Mouse (Mus musculus): ENCODE data around the gene Hdgfl3.
"Not testable (repeated sequence)": the region's sequence is repeated elsewhere in the genome, so short reads cannot be mapped to it uniquely, and the experiment has no call there.

Gene Hdgfl3

DNA sequence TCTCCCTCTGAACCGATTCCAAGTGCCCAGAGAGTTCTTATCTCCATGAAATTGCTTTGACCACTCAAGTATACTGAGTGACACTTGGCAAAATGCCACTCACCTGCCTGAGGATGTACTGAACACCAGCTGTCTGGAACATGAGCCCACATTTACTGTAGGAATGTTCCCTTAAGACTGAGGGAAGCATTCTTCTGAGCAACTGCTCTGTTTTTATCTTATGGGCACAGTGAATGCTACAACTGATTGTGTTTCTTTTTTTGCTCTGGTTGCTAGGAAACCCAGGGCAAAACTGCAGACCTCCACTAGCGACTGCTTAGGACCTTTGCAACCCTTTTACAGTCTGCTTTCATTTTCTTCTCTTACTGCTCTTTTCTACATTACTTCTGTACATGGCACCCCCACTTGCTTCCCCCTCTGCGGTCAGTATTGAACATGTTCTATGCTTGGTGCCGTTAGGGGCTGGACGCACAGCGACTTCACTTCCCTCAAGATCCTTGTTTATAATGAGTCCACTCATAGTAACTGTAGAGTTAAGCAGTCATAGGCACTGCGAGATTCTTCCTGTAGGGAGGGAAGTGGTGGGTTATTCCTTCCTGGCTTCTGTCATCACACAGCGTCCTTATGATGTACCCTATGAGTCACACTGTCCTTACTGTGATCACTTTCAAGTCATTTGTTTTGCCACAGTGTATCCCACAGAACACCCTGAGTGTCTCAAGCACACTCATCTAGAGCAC is 79.5 kb downstream of the Hdgfl3 start:
- DNase-seq (ENCODE audit: low read depth): no peak

DNA sequence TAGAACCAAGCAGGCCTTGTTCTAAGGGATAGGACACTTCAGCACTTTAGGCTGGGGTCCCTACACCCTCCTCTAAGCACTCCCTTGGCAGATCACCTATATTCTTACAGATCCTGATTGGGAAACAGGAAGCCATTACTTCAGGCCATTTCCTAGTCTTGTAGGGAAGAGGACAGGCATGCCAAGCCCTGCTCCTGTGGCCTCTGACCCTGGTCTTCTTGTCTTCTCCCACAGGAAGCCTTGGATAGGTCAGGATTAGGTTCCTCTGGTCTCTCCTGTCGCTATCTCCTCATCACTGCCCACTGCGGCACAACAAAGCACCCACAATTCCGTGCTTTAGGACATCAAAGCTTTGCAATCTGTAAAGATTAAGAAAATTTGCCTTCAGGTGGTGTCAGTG is 82.6 kb downstream of the Hdgfl3 start:
- DNase-seq (ENCODE audit: low read depth): no peak

DNA sequence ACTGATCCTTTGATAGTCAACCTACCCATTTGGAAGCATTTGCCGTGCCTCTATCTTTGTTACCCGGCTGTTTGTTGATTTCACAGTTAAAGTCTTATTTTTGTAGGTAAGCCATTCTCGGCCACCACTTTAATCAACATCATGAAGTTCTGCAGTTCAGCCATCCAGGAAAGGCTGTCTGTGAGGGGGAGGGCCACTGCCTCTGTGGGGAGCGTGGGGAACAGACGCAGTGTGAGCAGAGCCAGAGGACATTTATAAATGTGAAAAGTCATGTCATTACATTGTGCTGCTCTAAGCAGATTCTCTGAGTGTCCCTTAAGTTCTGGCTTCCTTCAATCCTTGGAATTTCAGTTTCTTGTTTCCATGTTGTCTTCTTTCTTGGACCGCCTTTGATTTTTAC is 84.1 kb downstream of the Hdgfl3 start:
- no peak for DNase-seq (ENCODE audit: low read depth)

DNA sequence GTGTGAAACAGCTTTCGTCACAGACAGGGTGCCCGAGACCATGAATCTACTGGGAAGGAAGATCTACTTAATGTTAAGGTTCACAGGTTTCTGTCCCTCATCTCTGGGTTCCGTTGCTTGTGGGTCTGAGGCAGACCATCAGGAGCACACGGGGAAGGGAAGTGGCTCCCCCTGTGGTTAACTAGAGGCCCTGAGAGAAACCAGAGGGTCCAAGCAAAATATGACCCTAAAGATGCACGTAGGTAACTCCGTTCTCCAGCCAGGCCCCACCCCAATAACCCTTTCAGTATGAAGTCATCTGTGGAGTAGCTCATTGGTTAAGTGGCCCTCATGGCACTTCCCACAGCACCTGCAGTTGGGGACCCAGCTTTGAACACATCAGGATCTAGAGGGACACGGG is 84.6 kb downstream of the Hdgfl3 start:
- DNase-seq (ENCODE audit: low read depth): no peak

DNA sequence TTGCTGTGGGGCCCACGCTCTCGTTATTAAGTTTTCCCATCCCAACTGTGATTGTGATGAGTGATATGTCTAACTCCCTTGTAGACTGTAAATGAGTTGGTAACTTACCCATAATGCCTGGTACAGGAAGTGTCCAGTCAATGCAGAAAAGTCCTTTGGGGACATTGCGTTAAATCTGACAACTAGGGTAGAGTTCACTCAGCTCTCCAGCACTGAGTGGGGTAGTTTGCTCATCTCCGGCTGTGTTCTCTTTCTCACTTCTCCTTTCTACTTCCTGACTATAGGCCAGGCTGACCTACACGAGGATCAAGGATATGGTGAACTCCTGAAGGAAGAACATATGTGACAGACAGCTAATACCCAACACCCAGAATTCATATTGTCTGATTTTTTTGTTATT is 85.1 kb downstream of the Hdgfl3 start:
- DNase-seq (ENCODE audit: low read depth): no peak

DNA sequence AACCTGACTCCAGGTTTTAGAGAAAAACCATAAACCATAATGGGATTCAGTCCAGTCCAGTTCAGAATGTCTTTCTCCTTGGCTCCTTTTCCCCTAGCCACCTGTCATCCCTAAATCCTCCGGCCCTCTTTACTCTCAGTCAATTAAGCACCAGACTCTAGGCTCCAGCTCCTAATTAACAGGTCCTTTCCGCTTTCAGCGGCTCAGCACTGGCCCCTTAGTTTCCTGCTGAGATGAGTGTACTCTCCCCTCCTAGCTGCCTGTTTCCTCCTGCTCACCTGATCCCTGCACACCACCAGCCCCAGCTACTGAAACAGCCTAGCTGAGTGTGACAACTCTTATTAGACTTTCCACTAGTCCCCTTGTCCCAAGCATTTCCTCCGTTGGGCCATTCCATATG is 86.5 kb downstream of the Hdgfl3 start:
- DNase-seq (ENCODE audit: low read depth): no peak

DNA sequence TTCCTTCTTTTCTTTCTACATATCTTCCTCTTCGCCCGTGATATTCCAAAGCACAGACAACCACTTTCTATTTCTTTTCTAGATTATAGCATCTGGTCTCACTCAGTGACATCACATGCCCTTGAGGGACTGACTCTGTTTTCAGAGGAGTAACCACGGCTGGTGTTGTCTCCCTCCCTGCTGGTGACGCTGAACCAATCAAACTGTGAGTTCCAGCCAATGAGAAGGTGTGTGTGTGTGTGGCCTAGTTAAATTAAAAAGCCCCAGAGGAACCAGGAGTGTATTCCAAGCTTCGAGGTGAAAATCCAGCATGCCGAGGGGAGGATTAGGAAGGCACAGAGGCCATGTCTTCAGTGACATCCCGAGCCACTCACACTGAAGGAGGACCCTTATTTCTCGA is 87.3 kb downstream of the Hdgfl3 start:
- DNase-seq (ENCODE audit: low read depth): no peak

DNA sequence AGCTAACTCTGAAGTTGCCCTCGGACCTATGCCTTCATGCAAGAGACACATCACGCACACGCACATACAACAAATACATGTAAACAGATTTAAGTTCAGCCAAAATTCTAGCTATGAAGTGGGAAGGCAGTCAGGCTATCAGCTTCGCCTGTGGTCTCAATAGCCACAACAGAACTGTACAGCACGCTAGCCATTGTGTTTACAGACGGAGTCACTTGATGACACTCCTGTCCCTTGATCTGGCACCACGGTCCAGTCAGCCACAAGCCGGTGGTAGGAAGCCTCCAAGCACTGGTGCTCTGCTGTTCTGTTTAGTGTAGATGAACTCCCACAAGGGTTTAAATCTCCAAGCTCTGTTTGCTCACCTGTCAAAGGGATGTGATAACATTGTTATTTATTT is 88.3 kb downstream of the Hdgfl3 start:
- DNase-seq (ENCODE audit: low read depth): no peak

DNA sequence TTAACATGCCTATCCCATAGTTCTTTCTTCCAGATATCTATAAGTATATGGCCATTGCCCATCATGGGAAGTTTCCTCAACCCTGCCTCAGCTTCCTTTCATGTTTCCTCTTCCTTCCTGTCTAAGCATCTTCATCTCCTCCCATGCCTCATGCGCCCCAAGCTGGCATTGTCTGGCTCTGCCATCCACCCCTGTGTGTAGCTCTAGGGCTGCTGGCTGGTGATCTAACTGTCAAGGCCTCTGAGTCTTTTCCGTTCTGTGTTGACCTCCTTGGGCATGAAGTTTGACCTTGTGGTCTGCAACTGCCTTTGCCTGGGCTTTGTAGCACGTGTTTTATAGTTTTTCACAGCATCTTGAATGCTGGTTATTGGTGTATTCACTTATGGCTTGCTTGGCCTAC is 89.0 kb downstream of the Hdgfl3 start:
- DNase-seq (ENCODE audit: low read depth): no peak

DNA sequence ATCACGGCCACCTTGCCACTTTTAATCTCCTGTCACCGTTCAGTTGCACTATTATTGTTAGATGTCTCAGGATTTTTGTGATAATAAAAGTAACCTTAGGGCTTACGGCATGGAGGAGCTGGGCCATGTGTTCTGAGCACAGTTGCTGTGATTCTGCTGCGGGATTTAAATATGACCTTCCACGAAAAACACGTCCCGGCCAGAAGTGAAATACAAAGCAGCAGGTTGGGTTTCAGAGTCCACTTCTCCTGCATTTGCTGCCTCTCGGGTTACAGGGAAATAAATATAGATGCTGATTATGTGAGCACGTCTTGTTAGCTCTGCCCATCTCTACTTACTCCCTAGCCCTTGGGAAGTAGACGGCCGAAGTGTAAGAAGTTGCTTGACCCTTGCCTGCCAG is 89.5 kb downstream of the Hdgfl3 start:
- no peak for DNase-seq (ENCODE audit: low read depth)

DNA sequence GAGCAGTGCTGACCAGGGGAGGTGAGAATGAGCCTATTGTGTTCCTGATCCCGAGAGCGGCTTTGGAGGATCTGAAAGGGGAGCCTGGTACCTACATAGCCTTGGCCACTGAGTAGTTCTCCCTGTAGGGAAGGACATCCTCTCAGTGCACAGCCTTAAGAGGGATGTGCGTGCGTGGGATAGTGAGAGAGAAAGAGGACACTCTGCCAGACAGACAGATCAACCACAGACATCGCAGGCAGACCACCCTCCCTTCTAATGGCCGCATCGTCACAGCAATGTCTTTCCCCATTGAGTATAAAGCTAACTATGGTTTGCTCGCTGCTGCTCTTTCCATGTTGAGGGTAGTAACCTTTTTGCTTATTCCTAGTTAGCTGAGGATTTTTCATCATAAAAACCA is 90.4 kb downstream of the Hdgfl3 start:
- DNase-seq (ENCODE audit: low read depth): no peak

DNA sequence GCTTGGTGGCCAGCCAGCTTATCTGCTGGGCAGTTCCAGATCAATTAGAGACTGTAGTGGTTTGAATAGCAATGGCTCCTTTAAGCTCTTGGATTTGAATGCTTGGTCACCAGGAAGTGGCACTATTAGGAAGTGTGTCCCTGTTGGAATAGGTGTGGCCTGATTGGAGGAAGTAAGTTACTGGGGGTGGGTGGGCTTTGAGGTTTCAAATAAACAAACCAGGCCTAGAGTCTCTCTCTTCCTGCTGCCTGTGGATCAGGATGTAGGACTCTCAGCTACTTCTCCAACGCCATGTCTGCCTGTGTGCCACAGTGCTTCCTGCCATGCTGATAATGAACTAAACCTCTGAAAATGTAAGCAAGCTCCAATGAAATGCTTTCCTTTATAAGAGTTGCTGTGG is 91.3 kb downstream of the Hdgfl3 start:
- no peak for DNase-seq (ENCODE audit: low read depth)

DNA sequence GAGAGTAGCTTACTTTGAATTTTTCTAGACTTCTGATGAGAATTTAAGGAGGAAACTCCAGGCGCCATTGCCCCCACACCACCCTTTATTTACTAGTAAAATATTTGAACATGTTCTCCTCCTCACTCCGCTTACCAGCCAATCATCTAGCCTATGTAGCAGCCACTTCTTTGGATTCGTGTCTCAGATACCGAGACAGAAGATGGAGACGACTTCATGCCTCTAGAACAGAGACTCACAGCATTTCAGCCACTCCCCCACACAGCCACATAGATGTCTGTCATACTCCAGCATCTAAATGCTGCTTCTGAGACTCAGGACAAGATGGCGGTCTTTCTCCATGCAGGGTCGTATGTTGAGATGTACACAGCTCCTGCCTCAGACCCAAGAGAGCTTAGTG is 92.1 kb downstream of the Hdgfl3 start:
- no peak for DNase-seq (ENCODE audit: low read depth)

DNA sequence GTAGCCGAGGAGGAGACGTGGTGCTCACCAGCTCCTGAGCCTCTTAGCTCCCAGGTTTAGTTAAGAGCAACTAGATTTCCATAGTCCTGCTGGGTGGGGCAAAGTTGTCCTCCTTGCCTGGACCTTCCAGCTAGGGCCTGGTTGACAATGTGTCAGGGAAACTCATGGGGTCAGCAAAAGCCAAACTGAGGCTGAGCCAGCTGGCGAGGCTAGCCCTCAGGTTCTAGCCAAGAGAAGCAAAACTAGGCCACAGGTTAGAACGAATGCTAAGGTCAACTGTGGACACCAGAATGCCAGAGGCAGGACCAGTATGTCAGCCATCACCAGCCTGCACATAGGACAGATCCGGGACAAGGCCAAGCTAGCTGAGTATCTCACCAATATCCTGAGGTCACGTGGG is 92.8 kb downstream of the Hdgfl3 start:
- DNase-seq (ENCODE audit: low read depth): no peak

DNA sequence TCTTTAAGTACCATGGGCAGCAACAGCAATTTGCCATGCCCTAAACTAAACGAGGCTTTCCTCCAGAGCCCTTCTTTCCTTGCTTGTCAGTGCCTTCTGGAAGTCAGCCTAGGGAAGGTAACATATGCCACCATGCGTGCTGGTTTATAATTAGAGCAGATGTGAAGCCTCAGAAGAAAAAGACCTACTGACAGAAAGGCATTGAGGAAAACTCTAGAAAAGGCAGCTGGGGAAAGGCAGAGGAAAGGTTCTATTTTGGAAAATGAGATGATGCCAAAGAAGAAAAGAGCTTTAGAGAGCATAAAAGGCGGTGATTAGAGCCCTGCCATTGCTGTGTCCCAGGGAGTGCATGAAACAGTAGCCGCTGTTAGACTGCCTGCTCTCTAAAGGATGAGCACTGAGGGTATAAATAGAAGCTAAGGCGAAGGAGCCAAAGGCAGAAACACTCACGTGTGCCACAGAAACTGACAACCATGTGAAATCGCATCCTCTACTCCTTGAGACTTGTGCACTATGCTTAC is 93.6 kb downstream of the Hdgfl3 start:
- no peak for DNase-seq (ENCODE audit: low read depth)

DNA sequence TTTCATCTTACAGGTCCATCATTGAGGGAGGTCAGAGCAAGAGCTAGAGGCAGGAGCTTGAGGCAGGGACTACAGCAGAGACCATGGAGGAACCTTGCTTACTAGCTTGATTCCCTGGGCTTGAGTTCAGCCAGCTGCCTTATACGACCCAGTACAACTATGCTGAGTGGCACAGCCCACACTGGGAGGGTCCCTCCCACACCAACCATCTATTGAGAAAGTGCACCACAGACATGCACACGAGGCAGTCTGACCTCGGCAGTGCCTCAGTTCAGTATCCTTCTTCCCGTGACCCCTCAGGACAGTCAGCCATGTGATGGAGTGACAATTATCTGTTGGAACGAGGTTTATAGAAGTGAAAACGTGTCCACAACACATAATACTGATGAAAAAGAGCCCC is 94.5 kb downstream of the Hdgfl3 start:
- no peak for DNase-seq (ENCODE audit: low read depth)

DNA sequence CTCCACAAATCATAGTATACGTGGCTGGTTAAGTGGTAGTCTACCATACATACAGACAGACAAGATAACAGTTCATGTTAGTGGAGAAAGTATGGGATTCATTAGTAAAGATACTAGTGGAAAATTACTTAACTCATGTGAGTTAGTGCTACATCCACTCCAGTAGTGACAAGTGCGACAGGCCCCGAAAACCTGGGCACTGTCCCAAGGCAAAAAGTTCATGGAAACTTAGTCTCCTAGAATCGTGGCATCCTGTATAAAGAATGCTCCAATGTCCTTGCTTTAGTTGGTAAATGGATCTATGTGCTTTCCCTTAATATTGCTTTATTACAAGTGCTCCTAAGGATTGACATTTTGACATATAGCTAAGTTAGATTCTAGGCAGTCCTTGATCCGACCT is 96.5 kb downstream of the Hdgfl3 start:
- not testable (repeated sequence) for DNase-seq (ENCODE audit: low read depth)

DNA sequence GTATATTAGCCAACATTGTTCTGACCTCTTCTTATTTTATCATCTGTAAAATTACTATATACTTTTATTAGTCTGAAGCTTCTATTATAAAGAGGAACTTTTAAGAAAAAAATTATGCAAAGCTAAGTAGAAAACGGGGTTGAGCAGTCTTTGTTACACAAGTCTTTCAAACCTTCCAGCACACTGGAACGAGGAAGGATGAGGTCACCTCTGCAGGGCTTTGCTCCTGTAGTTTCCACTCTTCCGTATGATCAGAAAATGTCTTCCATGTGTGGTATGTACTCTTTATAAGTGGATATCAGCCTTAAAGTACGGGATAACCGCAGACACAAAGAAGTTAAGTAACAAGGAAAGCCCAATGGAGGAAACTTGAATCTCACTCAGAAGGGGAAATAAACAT is 98.8 kb downstream of the Hdgfl3 start:
- DNase-seq (ENCODE audit: low read depth): no peak

DNA sequence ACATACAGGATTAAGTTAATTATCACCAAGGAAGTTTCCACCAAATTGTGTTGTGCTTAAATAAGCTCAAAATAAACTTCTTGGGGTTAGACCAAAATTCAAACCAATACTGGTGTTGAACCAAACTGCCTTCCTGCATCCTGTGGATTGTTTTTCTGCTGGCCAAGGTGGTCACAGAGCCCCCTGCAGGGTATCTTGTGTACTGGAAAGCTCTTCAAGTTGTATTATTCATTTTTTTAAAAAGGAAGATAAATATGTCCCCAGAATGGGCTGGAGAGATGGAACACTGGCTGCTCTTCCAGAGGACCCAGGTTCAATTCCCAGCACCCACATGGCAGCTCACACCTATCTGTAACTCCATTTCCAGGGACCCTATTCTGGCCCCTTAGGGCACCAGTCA is 99.4 kb downstream of the Hdgfl3 start:
- DNase-seq (ENCODE audit: low read depth): no peak
